Mouse (Mus musculus): ENCODE results near the gene Gm498.

DNA sequence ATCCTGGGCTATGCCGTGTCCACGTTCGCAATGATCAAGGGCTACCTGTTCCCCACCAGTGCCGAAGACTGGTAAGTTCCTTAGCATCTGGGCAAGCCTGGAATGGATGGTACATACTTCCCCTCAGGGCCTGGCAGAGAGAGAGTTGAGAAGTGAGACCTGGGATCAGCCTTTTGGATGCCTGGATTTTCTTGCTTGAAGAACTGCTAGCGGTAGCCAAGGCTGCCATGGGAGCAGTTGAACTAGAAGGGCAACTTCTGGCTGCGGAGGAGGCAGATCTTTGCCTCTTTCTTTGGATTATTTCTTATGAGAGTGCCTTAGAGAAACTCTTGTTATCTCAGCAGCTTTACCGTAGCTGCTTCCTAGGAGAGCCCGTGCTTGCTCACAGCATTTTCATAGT is 25.3 kb upstream of the Gm498 start:
- TF ChIP-seq CTCF (IDR thresholded peaks at IDR 0.05; ENCODE audit: extremely low read depth, insufficient read depth, low read length): no peak
- no peak for TF ChIP-seq POLR2A (IDR thresholded peaks at IDR 0.05; ENCODE audit: extremely low read depth, insufficient read depth, low read length)

Measured in cortical plate, adult 2 months (tissue).